8 mouse cellular contexts compared by ENCODE assay signal in the genomic region with DNA sequence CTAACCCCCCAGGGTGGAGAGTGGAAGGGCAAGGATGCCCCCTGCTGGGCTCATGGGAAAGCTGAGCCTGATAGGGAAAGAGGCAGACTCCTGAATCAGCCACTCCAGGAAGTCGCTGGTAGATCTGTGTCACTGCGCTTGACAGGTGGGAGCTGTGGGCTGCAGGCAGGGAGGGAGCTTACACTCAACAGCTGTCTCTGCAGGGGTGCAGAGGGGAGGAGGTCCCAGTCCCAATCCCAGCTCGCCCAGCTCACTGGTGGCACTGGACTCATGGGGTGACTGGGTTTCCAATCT. TPM values are rescaled to one million over a fixed set of nuclear protein-coding genes. Genes with fewer than 3 reads are reported as not detected.
DNase-seq lines count a peak whose midpoint lies in the region; ATAC-seq and TF ChIP-seq lines count a peak whose summit lies in the region.

No protein-coding gene starts in this region.

- H3K4me3 ChIP-seq in bone marrow, adult 2 months (replicated peaks; ENCODE audit: control insufficient read depth, low read depth, low read length): no peak overlapping the region
- no peak overlapping the region for H3K4me3 ChIP-seq in kidney, postnatal 0 days (replicated peaks; ENCODE audit: low read depth, low read length)
- no peak overlapping the region for H3K4me3 ChIP-seq in lung, embryonic 14.5 days (ENCODE audit: low read depth, low read length)

- intact Hi-C loops in gastrocnemius, postnatal 36 days (cut with DNase I): loop anchor here (1.0 to 2.0 kb wide), 2 partner anchors 30 to 92 kb away; no protein-coding TSS in a partner anchor

- no peak overlapping the region for H3K27ac ChIP-seq in bone marrow, adult 2 months (ENCODE audit: control insufficient read depth, insufficient read depth, low read depth, low read length, poor library complexity)
- H3K27ac ChIP-seq in kidney, postnatal 0 days: no peak overlapping the region
- no peak overlapping the region for H3K27ac ChIP-seq in lung, embryonic 14.5 days (ENCODE audit: low read depth)

- TF ChIP-seq POLR2A in bone marrow, adult 2 months (IDR thresholded peaks at IDR 0.05; ENCODE audit: borderline replicate concordance, control insufficient read depth, low read depth, low read length): no peak

- H3K36me3 ChIP-seq in kidney, postnatal 0 days (ENCODE audit: insufficient read depth, low read length): no peaks in the 10 kb centered on the region
- no peaks in the 10 kb centered on the region for H3K36me3 ChIP-seq in lung, embryonic 14.5 days (ENCODE audit: insufficient read depth)

- DNase-seq in spleen, adult 18-20 months: peak; percentile 57 to 75
- DNase-seq in spleen, adult 12 weeks (ENCODE audit: low spot score): no peak
- DNase-seq in gastrocnemius, postnatal 36 days: peak; percentile 57 to 66
- DNase-seq in kidney, postnatal 0 days (ENCODE audit: low spot score): peak; percentile 74
- DNase-seq in lung, embryonic 14.5 days: peak; percentile 93
- peak; percentile 86 for DNase-seq in right cerebral cortex, postnatal 14 days

- no peak for ATAC-seq in kidney, postnatal 0 days (replicated peaks; ENCODE audit: low FRiP score, low read depth)
- ATAC-seq in lung, embryonic 14.5 days (ENCODE audit: insufficient read depth): peak; percentile 32; the same call in 1 of the 2 replicates
- no peak; the same call in 1 of the 2 replicates for ATAC-seq in erythroid progenitor cell, adult 5-6 weeks (replicated peaks; ENCODE audit: low FRiP score, poor library complexity, severe bottlenecking)

- H3K27me3 ChIP-seq in kidney, postnatal 0 days (ENCODE audit: insufficient read depth, low read length): 0 out of 2 replicates have a peak, but pooled peaks cover 3% of the 10 kb centered on the region
- H3K27me3 ChIP-seq in lung, embryonic 14.5 days (ENCODE audit: insufficient read depth, low read length): peaks cover 5% of the 10 kb centered on the region; the same call in 1 of the 2 replicates

- peaks cover 6% of the 10 kb centered on the region; the same call in 1 of the 2 replicates for H3K4me1 ChIP-seq in bone marrow, adult 2 months (ENCODE audit: control insufficient read depth, insufficient read depth, low read length)
- peaks cover 11% of the 10 kb centered on the region for H3K4me1 ChIP-seq in kidney, postnatal 0 days (replicated peaks; ENCODE audit: insufficient read depth, low read length)
- peaks cover 12% of the 10 kb centered on the region for H3K4me1 ChIP-seq in lung, embryonic 14.5 days (ENCODE audit: insufficient read depth)

- peak; percentile 77 for TF ChIP-seq CTCF in bone marrow, adult 2 months (IDR thresholded peaks at IDR 0.05; ENCODE audit: control insufficient read depth, insufficient read depth, low read length)
- TF ChIP-seq CTCF in kidney, postnatal 0 days (IDR thresholded peaks at IDR 0.05; ENCODE audit: low read depth): peak; percentile 86
- peak; percentile 88 for TF ChIP-seq CTCF in lung, embryonic 14.5 days (IDR thresholded peaks at IDR 0.05; ENCODE audit: low read depth)

- H3K9ac ChIP-seq in kidney, postnatal 0 days (ENCODE audit: low read depth, low read length): no peak overlapping the region
- H3K9ac ChIP-seq in lung, embryonic 14.5 days: no peak overlapping the region

- WGBS in bone marrow, adult 2 months: 7% methylated on average over 3 of the region's 3 CpGs
- 12% methylated on average over 3 of the region's 3 CpGs for WGBS in kidney, postnatal 0 days
- 2% methylated on average over 3 of the region's 3 CpGs for WGBS in lung, embryonic 14.5 days

- no peaks in the 10 kb centered on the region for H3K9me3 ChIP-seq in kidney, postnatal 0 days (replicated peaks; ENCODE audit: low read length)
- no peaks in the 10 kb centered on the region for H3K9me3 ChIP-seq in lung, embryonic 14.5 days (ENCODE audit: low read depth, low read length)

- no peak overlapping the region for H3K4me2 ChIP-seq in kidney, postnatal 0 days (ENCODE audit: low read length)
- H3K4me2 ChIP-seq in lung, embryonic 14.5 days: no peak overlapping the region

RNA-seq across cellular contexts. Expression of a gene that starts 2.3 kb away (rescaled TPM):
- 33.7 and 84.6 TPM in 2 replicates for polyA plus RNA-seq in bone marrow, adult 2 months (2011; ENCODE audit: insufficient read depth, insufficient read length, low replicate concordance, missing spikeins)
- total RNA-seq in gastrocnemius, postnatal 36 days (2021): under 1 TPM; 0.26 to 0.52 TPM
- polyA plus RNA-seq in kidney, postnatal 0 days (2015; fragmentation: Nextera tagmentation; extraction: Ambion mirVana): 1.3 and 1.4 TPM in 2 replicates
- 1.3 and 1.5 TPM in 2 replicates for polyA plus RNA-seq in lung, embryonic 14.5 days (2014; fragmentation: Nextera tagmentation; extraction: Ambion mirVana)
- 14.3 and 18.4 TPM in 2 replicates for total RNA-seq in erythroid progenitor cell, adult 5-6 weeks (2015; ENCODE audit: low replicate concordance)
- 9.8 and 12.3 TPM in 2 replicates for total RNA-seq in erythroid progenitor cell, adult 5-6 weeks (2017; ENCODE audit: low replicate concordance)

RNA-seq across cellular contexts. Expression of a gene that starts 15.0 kb away (rescaled TPM):
- 16.0 and 28.5 TPM in 2 replicates for polyA plus RNA-seq in bone marrow, adult 2 months (2011; ENCODE audit: insufficient read depth, insufficient read length, low replicate concordance, missing spikeins)
- total RNA-seq in gastrocnemius, postnatal 36 days (2021): 1 to 10 TPM; 3.8 to 4.9 TPM
- 16.1 and 16.8 TPM in 2 replicates for polyA plus RNA-seq in kidney, postnatal 0 days (2015; fragmentation: Nextera tagmentation; extraction: Ambion mirVana)
- 24.3 and 25.0 TPM in 2 replicates for polyA plus RNA-seq in lung, embryonic 14.5 days (2014; fragmentation: Nextera tagmentation; extraction: Ambion mirVana)
- total RNA-seq in erythroid progenitor cell, adult 5-6 weeks (2015; ENCODE audit: low replicate concordance): 5.0 and 8.4 TPM in 2 replicates
- total RNA-seq in erythroid progenitor cell, adult 5-6 weeks (2017; ENCODE audit: low replicate concordance): 1.3 and 3.6 TPM in 2 replicates

RNA-seq across cellular contexts. Expression of a gene that starts 26.8 kb away (rescaled TPM):
- 0.92 TPM in 1 of 2 replicates, not detected in the other for polyA plus RNA-seq in bone marrow, adult 2 months (2011; ENCODE audit: insufficient read depth, insufficient read length, low replicate concordance, missing spikeins)
- total RNA-seq in gastrocnemius, postnatal 36 days (2021): not detected
- 0.37 and 0.45 TPM in 2 replicates for polyA plus RNA-seq in kidney, postnatal 0 days (2015; fragmentation: Nextera tagmentation; extraction: Ambion mirVana)
- not detected in 2 replicates for polyA plus RNA-seq in lung, embryonic 14.5 days (2014; fragmentation: Nextera tagmentation; extraction: Ambion mirVana)
- not detected in 2 replicates for total RNA-seq in erythroid progenitor cell, adult 5-6 weeks (2015; ENCODE audit: low replicate concordance)
- not detected in 2 replicates for total RNA-seq in erythroid progenitor cell, adult 5-6 weeks (2017; ENCODE audit: low replicate concordance)

RNA-seq across cellular contexts. Expression of a gene that starts 31.9 kb away (rescaled TPM):
- polyA plus RNA-seq in bone marrow, adult 2 months (2011; ENCODE audit: insufficient read depth, insufficient read length, low replicate concordance, missing spikeins): 2.2 and 3.5 TPM in 2 replicates
- 10 to 100 TPM; 13.8 to 15.4 TPM for total RNA-seq in gastrocnemius, postnatal 36 days (2021)
- 0.91 and 0.95 TPM in 2 replicates for polyA plus RNA-seq in kidney, postnatal 0 days (2015; fragmentation: Nextera tagmentation; extraction: Ambion mirVana)
- 0.50 and 0.55 TPM in 2 replicates for polyA plus RNA-seq in lung, embryonic 14.5 days (2014; fragmentation: Nextera tagmentation; extraction: Ambion mirVana)
- 2.1 TPM in 1 of 2 replicates, not detected in the other for total RNA-seq in erythroid progenitor cell, adult 5-6 weeks (2015; ENCODE audit: low replicate concordance)
- total RNA-seq in erythroid progenitor cell, adult 5-6 weeks (2017; ENCODE audit: low replicate concordance): 0.30 and 0.51 TPM in 2 replicates

RNA-seq across cellular contexts. Expression of a gene that starts 42.0 kb away (rescaled TPM):
- polyA plus RNA-seq in bone marrow, adult 2 months (2011; ENCODE audit: insufficient read depth, insufficient read length, low replicate concordance, missing spikeins): not detected in 2 replicates
- not detected for total RNA-seq in gastrocnemius, postnatal 36 days (2021)
- polyA plus RNA-seq in kidney, postnatal 0 days (2015; fragmentation: Nextera tagmentation; extraction: Ambion mirVana): not detected in 2 replicates
- polyA plus RNA-seq in lung, embryonic 14.5 days (2014; fragmentation: Nextera tagmentation; extraction: Ambion mirVana): not detected in 2 replicates
- total RNA-seq in erythroid progenitor cell, adult 5-6 weeks (2015; ENCODE audit: low replicate concordance): not detected in 2 replicates
- not detected in 2 replicates for total RNA-seq in erythroid progenitor cell, adult 5-6 weeks (2017; ENCODE audit: low replicate concordance)

Comparison
In these comparisons a context has a peak if more than half of its experiments do, and no peak if none do; other contexts are left out.
1. RNA of a gene that starts 2.3 kb away (polyA plus RNA-seq): 33.7 to 84.6 TPM in bone marrow, adult 2 months; 1.3 to 1.5 TPM in lung, embryonic 14.5 days and 1.3 to 1.4 TPM in kidney, postnatal 0 days; every median in the first group is over 10 times any median in the second.
2. Peak in every context shown above with its lines, with median percentiles within 50 percentile points of each other: CTCF ChIP-seq.